ENCODE assay signal across 10 mouse cellular contexts in the genomic region with DNA sequence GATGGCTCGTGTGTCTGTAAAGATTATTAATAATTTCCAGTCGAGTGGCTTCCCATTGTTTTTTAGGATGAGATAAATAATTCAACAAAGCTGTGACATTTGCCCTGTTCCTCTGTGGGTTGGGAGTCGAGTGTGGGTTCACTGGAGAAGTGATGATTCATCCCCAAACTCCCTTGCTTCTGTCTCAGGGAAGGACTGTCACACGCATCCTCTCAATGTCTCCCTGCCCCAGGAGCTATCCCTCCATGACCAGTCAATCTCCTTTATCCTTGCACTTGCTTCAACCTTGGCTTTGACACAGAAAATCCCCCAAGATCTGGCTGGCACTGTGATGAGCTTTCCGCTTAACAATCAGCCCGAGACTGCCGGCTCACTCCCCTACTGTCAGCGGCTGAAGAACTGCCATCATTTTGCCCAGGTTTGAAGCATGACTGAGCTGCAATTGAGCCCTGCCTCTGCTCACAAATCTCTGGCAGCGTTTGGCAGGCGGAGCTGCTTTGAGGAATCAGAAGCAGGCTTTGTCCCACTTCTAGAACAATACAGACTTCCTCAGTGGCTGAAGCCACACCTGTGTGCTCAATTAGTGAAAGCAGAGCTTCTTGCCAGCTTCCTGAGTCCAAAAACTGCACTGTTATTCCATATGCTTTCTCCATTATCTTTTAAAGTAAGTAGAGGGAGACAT.
DNase-seq lines count a peak whose midpoint lies in the region; ATAC-seq and TF ChIP-seq lines count a peak whose summit lies in the region.
"Had no signal": no experiment of that assay in that cellular context is flagged by ENCODE, and none has a peak within 500 bp of the region (broad histone marks: within the 10 kb centered on the region; RNA-seq: fewer than 3 reads in every experiment).

No protein-coding gene starts in this region.

- H3K9me3 ChIP-seq in heart, embryonic 10.5 days = no peaks in the 10 kb centered on the region
- no peaks in the 10 kb centered on the region for H3K9me3 ChIP-seq in hindbrain, embryonic 15.5 days
- H3K9me3 ChIP-seq: embryonic facial prominence, embryonic 15.5 days; liver, embryonic 13.5 days had no signal

- no peaks in the 10 kb centered on the region for H3K27me3 ChIP-seq in heart, adult 2 months (ENCODE audit: control insufficient read depth, insufficient read depth, low read length)
- no peaks in the 10 kb centered on the region for H3K27me3 ChIP-seq in heart, embryonic 10.5 days (ENCODE audit: insufficient read depth, poor library complexity, severe bottlenecking)
- H3K27me3 ChIP-seq in hindbrain, embryonic 15.5 days = no peaks in the 10 kb centered on the region
- H3K27me3 ChIP-seq: embryonic facial prominence, embryonic 15.5 days; liver, embryonic 13.5 days had no signal

- ATAC-seq in hindbrain, embryonic 15.5 days (ENCODE audit: low FRiP score, low read depth) = 0 out of 2 replicates have a peak, but pooled peaks have one; percentile 66

- no peak overlapping the region for H3K4me3 ChIP-seq in heart, adult 2 months
- H3K4me3 ChIP-seq in heart, embryonic 10.5 days = no peak overlapping the region
- no peak overlapping the region for H3K4me3 ChIP-seq in hindbrain, embryonic 15.5 days
- H3K4me3 ChIP-seq: embryonic facial prominence, embryonic 15.5 days; liver, embryonic 13.5 days; myocyte had no signal

- TF ChIP-seq POLR2A in heart, adult 2 months (IDR thresholded peaks at IDR 0.05; ENCODE audit: insufficient read depth, low read depth, low read length) = no peak

- no peak overlapping the region for H3K4me2 ChIP-seq in hindbrain, embryonic 15.5 days
- H3K4me2 ChIP-seq: embryonic facial prominence, embryonic 15.5 days; liver, embryonic 13.5 days had no signal

- WGBS in heart, adult 2 months = 36% methylated on average over 10 of the region's 10 CpGs
- WGBS in heart, embryonic 10.5 days = 65% methylated on average over 10 of the region's 10 CpGs
- 16% methylated on average over 10 of the region's 10 CpGs for WGBS in hindbrain, embryonic 15.5 days

- intact Hi-C loops in heart, adult 2 months (cut with DNase I) = loop anchor here (1.0 to 5.0 kb wide), 4 partner anchors 42 to 361 kb away; no protein-coding TSS in a partner anchor

- no peaks in the 10 kb centered on the region for H3K79me2 ChIP-seq in heart, adult 2 months (replicated peaks; ENCODE audit: control insufficient read depth, insufficient read depth, low read length)

- H3K4me1 ChIP-seq in heart, adult 2 months (ENCODE audit: control insufficient read depth, insufficient read depth, low read length) = peaks cover 6% of the 10 kb centered on the region
- H3K4me1 ChIP-seq in heart, embryonic 10.5 days = no peaks in the 10 kb centered on the region
- peaks cover 14% of the 10 kb centered on the region for H3K4me1 ChIP-seq in hindbrain, embryonic 15.5 days (replicated peaks)
- H3K4me1 ChIP-seq: liver, embryonic 13.5 days had no signal

- no peaks in the 10 kb centered on the region for H3K36me3 ChIP-seq in heart, adult 2 months (ENCODE audit: control insufficient read depth, insufficient read depth, low read length)
- H3K36me3 ChIP-seq in heart, embryonic 10.5 days = no peaks in the 10 kb centered on the region
- no peaks in the 10 kb centered on the region for H3K36me3 ChIP-seq in hindbrain, embryonic 15.5 days
- H3K36me3 ChIP-seq: embryonic facial prominence, embryonic 15.5 days; liver, embryonic 13.5 days had no signal

- no peak for TF ChIP-seq CTCF in heart, adult 2 months (IDR thresholded peaks at IDR 0.05)

- H3K27ac ChIP-seq in heart, adult 2 months = peak overlapping the region; percentile 61
- no peak overlapping the region for H3K27ac ChIP-seq in heart, embryonic 10.5 days
- peak overlapping the region; percentile 25 for H3K27ac ChIP-seq in hindbrain, embryonic 15.5 days (replicated peaks)
- H3K27ac ChIP-seq: embryonic facial prominence, embryonic 15.5 days; liver, embryonic 13.5 days had no signal

- TF ChIP-seq EP300 in heart, adult 2 months (IDR thresholded peaks at IDR 0.05; ENCODE audit: insufficient read depth, low read depth, low read length) = 0 out of 2 replicates have a peak, but pooled peaks have one; percentile 43

- no peak overlapping the region for H3K9ac ChIP-seq in heart, adult 2 months (ENCODE audit: low read depth, low read length)
- H3K9ac ChIP-seq in hindbrain, embryonic 15.5 days = no peak overlapping the region
- H3K9ac ChIP-seq: embryonic facial prominence, embryonic 15.5 days; liver, embryonic 13.5 days had no signal

- DNase-seq in heart, adult 2 months = peak; percentile 44 to 61
- no peak for DNase-seq in heart, embryonic 10.5 days (ENCODE audit: low spot score)
- DNase-seq in MN1 (ENCODE audit: low spot score) = peak; percentile 11
- DNase-seq in R1 (ENCODE audit: low read depth, low spot score) = peak; percentile 73
- no peak for DNase-seq in frontal cortex, adult 2 months (ENCODE audit: extremely low spot score in 1 of 2, low spot score in 1 of 2)
- DNase-seq in layer of hippocampus, adult 9-11 months = no peak
- DNase-seq: liver, embryonic 13.5 days had no signal

Comparison
In these comparisons a context has a peak if more than half of its experiments do, and no peak if none do; other contexts are left out.
1. DNase-seq: peak in heart, adult 2 months (2 of 2), MN1 (single experiment) and R1 (single experiment); none in heart, embryonic 10.5 days (single experiment), frontal cortex, adult 2 months (0 of 2) and layer of hippocampus, adult 9-11 months (single experiment).